Mouse (Mus musculus): Measurements from ENCODE around the gene Cdca3. TPM values are rescaled to one million over a fixed set of nuclear protein-coding genes. Genes with fewer than 3 reads are reported as not detected.

Gene Cdca3
- total RNA-seq, 1 experiment = 128 TPM

DNA sequence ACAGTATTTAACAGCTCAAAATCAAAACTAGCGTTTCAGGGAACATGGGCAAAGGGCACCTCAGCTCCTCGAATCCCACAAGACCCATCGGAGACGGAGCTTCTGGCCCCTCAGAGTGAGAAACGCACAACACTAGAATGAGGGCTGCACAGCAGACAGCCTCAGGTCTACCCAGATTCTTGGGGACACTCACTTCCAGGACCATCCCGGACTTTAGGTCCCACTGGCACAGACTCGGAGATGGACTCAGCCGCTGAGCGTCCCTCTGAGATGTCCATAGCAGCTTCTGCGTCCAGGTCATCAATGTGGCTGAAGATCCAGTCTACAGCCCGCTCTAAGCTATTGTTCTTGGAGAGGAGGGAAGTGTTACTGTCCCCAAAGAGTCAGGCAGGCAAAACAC is 12.2 kb upstream of the Cdca3 start:
- Histone ChIP-seq H3K4me1 (ENCODE audit: control insufficient read depth in 2 of 2, insufficient read depth in 2 of 2, low read length in 2 of 2, poor library complexity in 1 of 2) (peaks cover 0 to 12% of the 10 kb centered on the region in 2 experiments; a peak in 1 of 4 replicates), H3K36me3 (ENCODE audit: control insufficient read depth, insufficient read depth, low read length, poor library complexity, severe bottlenecking) (peaks cover 61% of the 10 kb centered on the region), H3K4me3 (ENCODE audit: insufficient read depth in 1 of 2, low read depth in 1 of 2, low read length in 2 of 2, poor library complexity in 1 of 2, severe bottlenecking in 1 of 2) (no peak overlapping the region), H3K9ac (ENCODE audit: insufficient read depth, low read depth, low read length, poor library complexity, severe bottlenecking) (no peak overlapping the region), H3K9me3 (ENCODE audit: control insufficient read depth, insufficient read depth, low read depth, low read length) (no peaks in the 10 kb centered on the region), H3K27ac (ENCODE audit: insufficient read depth, low read depth, low read length, poor library complexity, severe bottlenecking) (no peak overlapping the region)
- in situ Hi-C loops (cut with MboI; ENCODE audit: low sequenced_read_pairs in 2 of 2, unreplicated experiment in 2 of 2) = no loop called here
- no peak for DNase-seq (ENCODE audit: low read depth, low spot score)
- TF ChIP-seq HCFC1 (IDR thresholded peaks at IDR 0.05; ENCODE audit: borderline replicate concordance, insufficient read depth, low read length) (no peak), CHD2 (IDR thresholded peaks at IDR 0.05; ENCODE audit: low read depth, low read length) (no peak), MAFK (IDR thresholded peaks at IDR 0.05; ENCODE audit: insufficient read depth, low read depth, low read length) (no peak), ZNF384 (IDR thresholded peaks at IDR 0.05; ENCODE audit: low read depth, low read length) (no peak), ZC3H11A (IDR thresholded peaks at IDR 0.05; ENCODE audit: borderline replicate concordance, low read depth, low read length) (no peak)

DNA sequence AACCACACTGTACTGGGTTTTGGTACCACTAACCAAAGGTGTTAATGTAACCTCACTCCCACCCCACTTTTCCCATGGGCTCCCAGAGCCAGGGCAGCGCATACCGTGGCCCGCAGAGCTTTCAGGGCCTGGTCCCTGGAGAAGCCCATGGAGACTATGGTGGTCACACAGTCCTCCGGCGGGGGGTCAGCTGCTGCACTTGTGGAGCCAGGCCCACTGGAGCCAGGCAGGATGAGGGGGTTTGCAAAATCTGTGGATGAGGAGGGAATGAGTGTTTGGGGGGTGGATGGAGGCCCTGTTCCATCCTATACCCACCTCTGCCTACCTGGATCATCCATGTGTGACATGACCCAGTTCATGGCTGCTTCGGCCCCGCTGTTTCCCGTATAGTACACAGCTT is 11.8 kb upstream of the Cdca3 start:
- no peaks in the 10 kb centered on the region for H3K9me3 ChIP-seq (ENCODE audit: control insufficient read depth, insufficient read depth, low read depth, low read length)
- H3K4me1 ChIP-seq (ENCODE audit: control insufficient read depth in 2 of 2, insufficient read depth in 2 of 2, low read length in 2 of 2, poor library complexity in 1 of 2) = peaks cover 0 to 8% of the 10 kb centered on the region in 2 experiments; a peak in 1 of 4 replicates
- no peak overlapping the region for H3K9ac ChIP-seq (ENCODE audit: insufficient read depth, low read depth, low read length, poor library complexity, severe bottlenecking)
- no peak overlapping the region for H3K4me3 ChIP-seq (ENCODE audit: insufficient read depth in 1 of 2, low read depth in 1 of 2, low read length in 2 of 2, poor library complexity in 1 of 2, severe bottlenecking in 1 of 2)
- in situ Hi-C loops (cut with MboI; ENCODE audit: low sequenced_read_pairs in 2 of 2, unreplicated experiment in 2 of 2) = no loop called here
- no peak for DNase-seq (ENCODE audit: low read depth, low spot score)
- H3K27ac ChIP-seq (ENCODE audit: insufficient read depth, low read depth, low read length, poor library complexity, severe bottlenecking) = no peak overlapping the region
- H3K36me3 ChIP-seq (ENCODE audit: control insufficient read depth, insufficient read depth, low read length, poor library complexity, severe bottlenecking) = peaks cover 61% of the 10 kb centered on the region
- TF ChIP-seq ZC3H11A (IDR thresholded peaks at IDR 0.05; ENCODE audit: borderline replicate concordance, low read depth, low read length) = no peak
- no peak for TF ChIP-seq CHD2 (IDR thresholded peaks at IDR 0.05; ENCODE audit: low read depth, low read length)
- TF ChIP-seq HCFC1 (IDR thresholded peaks at IDR 0.05; ENCODE audit: borderline replicate concordance, insufficient read depth, low read length) = no peak
- TF ChIP-seq ZNF384 (IDR thresholded peaks at IDR 0.05; ENCODE audit: low read depth, low read length) = no peak
- no peak for TF ChIP-seq MAFK (IDR thresholded peaks at IDR 0.05; ENCODE audit: insufficient read depth, low read depth, low read length)

DNA sequence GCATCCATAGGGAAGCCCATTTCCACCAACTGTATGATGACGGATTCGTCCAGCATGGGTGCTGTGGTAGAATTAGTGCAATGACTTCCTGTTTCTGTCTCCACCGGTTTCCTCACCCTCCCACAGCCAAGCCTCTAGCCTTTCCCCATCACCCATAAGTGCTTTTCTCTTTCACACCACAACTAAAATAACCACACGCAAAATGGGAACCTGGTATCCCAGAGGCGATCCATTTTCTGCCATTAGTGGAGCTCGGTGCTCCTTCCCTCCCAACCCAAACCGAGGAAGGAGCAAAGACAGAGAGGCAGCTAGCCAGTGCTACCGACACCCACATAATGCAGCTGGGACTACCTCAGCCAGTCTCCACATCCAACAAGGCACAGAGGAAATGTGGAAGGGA is 11.4 kb upstream of the Cdca3 start:
- H3K4me1 ChIP-seq (ENCODE audit: control insufficient read depth in 2 of 2, insufficient read depth in 2 of 2, low read length in 2 of 2, poor library complexity in 1 of 2) = peaks cover 0 to 7% of the 10 kb centered on the region in 2 experiments; a peak in 1 of 4 replicates
- no peak overlapping the region for H3K4me3 ChIP-seq (ENCODE audit: insufficient read depth in 1 of 2, low read depth in 1 of 2, low read length in 2 of 2, poor library complexity in 1 of 2, severe bottlenecking in 1 of 2)
- peaks cover 61% of the 10 kb centered on the region for H3K36me3 ChIP-seq (ENCODE audit: control insufficient read depth, insufficient read depth, low read length, poor library complexity, severe bottlenecking)
- H3K27ac ChIP-seq (ENCODE audit: insufficient read depth, low read depth, low read length, poor library complexity, severe bottlenecking) = no peak overlapping the region
- no peaks in the 10 kb centered on the region for H3K9me3 ChIP-seq (ENCODE audit: control insufficient read depth, insufficient read depth, low read depth, low read length)
- no peak overlapping the region for H3K9ac ChIP-seq (ENCODE audit: insufficient read depth, low read depth, low read length, poor library complexity, severe bottlenecking)
- no peak for DNase-seq (ENCODE audit: low read depth, low spot score)
- TF ChIP-seq ZC3H11A (IDR thresholded peaks at IDR 0.05; ENCODE audit: borderline replicate concordance, low read depth, low read length) = no peak
- TF ChIP-seq MAFK (IDR thresholded peaks at IDR 0.05; ENCODE audit: insufficient read depth, low read depth, low read length) = no peak
- no peak for TF ChIP-seq HCFC1 (IDR thresholded peaks at IDR 0.05; ENCODE audit: borderline replicate concordance, insufficient read depth, low read length)
- TF ChIP-seq CHD2 (IDR thresholded peaks at IDR 0.05; ENCODE audit: low read depth, low read length) = no peak
- no peak for TF ChIP-seq ZNF384 (IDR thresholded peaks at IDR 0.05; ENCODE audit: low read depth, low read length)
- in situ Hi-C loops (cut with MboI; ENCODE audit: low sequenced_read_pairs in 2 of 2, unreplicated experiment in 2 of 2) = no loop called here

DNA sequence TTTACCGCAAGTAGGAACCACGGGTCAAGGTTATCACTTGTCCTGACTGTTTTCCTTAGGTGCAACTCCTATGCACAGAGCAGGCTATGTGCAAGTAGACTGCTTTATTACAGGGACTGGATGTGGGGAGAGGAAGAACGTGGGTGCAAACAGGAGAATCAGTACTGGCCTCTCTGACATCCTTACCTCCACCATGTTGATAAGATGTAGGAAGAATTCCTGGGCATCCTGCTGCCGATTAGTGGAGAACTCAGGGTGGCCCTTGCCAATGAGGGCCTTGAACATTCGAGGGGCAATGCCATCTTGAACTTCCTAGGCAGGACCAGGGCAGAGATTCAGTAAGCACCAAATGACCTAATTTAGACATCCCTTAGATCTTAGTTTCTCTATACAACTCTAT is 8.5 kb upstream of the Cdca3 start:
- Histone ChIP-seq H3K36me3 (ENCODE audit: control insufficient read depth, insufficient read depth, low read length, poor library complexity, severe bottlenecking) (peaks cover 79% of the 10 kb centered on the region), H3K4me1 (ENCODE audit: control insufficient read depth in 2 of 2, insufficient read depth in 2 of 2, low read length in 2 of 2, poor library complexity in 1 of 2) (no peaks in the 10 kb centered on the region), H3K27ac (ENCODE audit: insufficient read depth, low read depth, low read length, poor library complexity, severe bottlenecking) (no peak overlapping the region), H3K9me3 (ENCODE audit: control insufficient read depth, insufficient read depth, low read depth, low read length) (no peaks in the 10 kb centered on the region), H3K4me3 (ENCODE audit: insufficient read depth in 1 of 2, low read depth in 1 of 2, low read length in 2 of 2, poor library complexity in 1 of 2, severe bottlenecking in 1 of 2) (no peak overlapping the region), H3K9ac (ENCODE audit: insufficient read depth, low read depth, low read length, poor library complexity, severe bottlenecking) (no peak overlapping the region)
- no peak for TF ChIP-seq MAFK (IDR thresholded peaks at IDR 0.05; ENCODE audit: insufficient read depth, low read depth, low read length)
- in situ Hi-C loops (cut with MboI; ENCODE audit: low sequenced_read_pairs in 2 of 2, unreplicated experiment in 2 of 2) = no loop called here
- DNase-seq (ENCODE audit: low read depth, low spot score) = no peak

DNA sequence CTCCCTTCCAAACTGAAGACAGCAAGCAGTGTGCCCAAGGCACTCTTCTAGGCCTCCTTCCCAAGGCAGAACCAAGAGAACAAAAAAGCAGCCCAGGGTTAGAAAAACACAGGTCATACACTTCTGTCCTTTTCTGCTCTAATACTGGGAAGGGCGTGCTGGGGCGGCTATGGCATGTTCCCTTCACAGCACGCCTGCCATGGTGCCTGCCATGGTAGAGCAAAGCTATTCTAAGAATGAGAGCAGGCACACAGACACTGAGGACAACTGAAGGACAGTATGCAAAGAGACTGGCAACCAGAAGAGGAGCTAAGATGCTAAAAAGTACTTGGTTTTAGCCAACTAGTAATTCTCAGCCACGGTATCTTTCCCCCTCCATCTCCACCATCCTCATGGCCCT is 7.3 kb upstream of the Cdca3 start:
- in situ Hi-C loops (cut with MboI; ENCODE audit: low sequenced_read_pairs in 2 of 2, unreplicated experiment in 2 of 2) = no loop called here
- DNase-seq (ENCODE audit: low read depth, low spot score) = no peak
- Histone ChIP-seq H3K4me3 (ENCODE audit: insufficient read depth in 1 of 2, low read depth in 1 of 2, low read length in 2 of 2, poor library complexity in 1 of 2, severe bottlenecking in 1 of 2) (no peak overlapping the region), H3K4me1 (ENCODE audit: control insufficient read depth in 2 of 2, insufficient read depth in 2 of 2, low read length in 2 of 2, poor library complexity in 1 of 2) (no peaks in the 10 kb centered on the region), H3K9ac (ENCODE audit: insufficient read depth, low read depth, low read length, poor library complexity, severe bottlenecking) (no peak overlapping the region), H3K27ac (ENCODE audit: insufficient read depth, low read depth, low read length, poor library complexity, severe bottlenecking) (no peak overlapping the region), H3K9me3 (ENCODE audit: control insufficient read depth, insufficient read depth, low read depth, low read length) (no peaks in the 10 kb centered on the region), H3K36me3 (ENCODE audit: control insufficient read depth, insufficient read depth, low read length, poor library complexity, severe bottlenecking) (peaks cover 72% of the 10 kb centered on the region)
- TF ChIP-seq ZC3H11A (IDR thresholded peaks at IDR 0.05; ENCODE audit: borderline replicate concordance, low read depth, low read length) = no peak
- no peak for TF ChIP-seq CHD2 (IDR thresholded peaks at IDR 0.05; ENCODE audit: low read depth, low read length)
- no peak for TF ChIP-seq MAFK (IDR thresholded peaks at IDR 0.05; ENCODE audit: insufficient read depth, low read depth, low read length)
- TF ChIP-seq HCFC1 (IDR thresholded peaks at IDR 0.05; ENCODE audit: borderline replicate concordance, insufficient read depth, low read length) = no peak
- TF ChIP-seq ZNF384 (IDR thresholded peaks at IDR 0.05; ENCODE audit: low read depth, low read length) = no peak

All from ES-E14 (cell line).